Mouse (Mus musculus) thymus, adult 2 months (tissue): ENCODE results near the gene Ackr2. TPM values are rescaled to one million over a fixed set of nuclear protein-coding genes. Genes with fewer than 3 reads are reported as not detected.

Source experiments
- DNase-seq: peaks from one replicate; pipeline ENCODE4 v3.0.0; 2021
- H3K27ac ChIP-seq: fragments of 200-500 bp; 2 replicates; pipeline ENCODE4 v1.5.1; 2012; ENCODE audit warnings: low read length, control low read depth; ENCODE audit not compliant: control insufficient read depth, insufficient read depth
- H3K27me3 ChIP-seq: fragments of 200-500 bp; 2 replicates; pipeline ENCODE4 v1.6.1; 2012; ENCODE audit warnings: mild to moderate bottlenecking, low read length, moderate library complexity, mixed read lengths; ENCODE audit not compliant: control insufficient read depth, insufficient read depth
- H3K36me3 ChIP-seq: fragments of 200-500 bp; 2 replicates; pipeline ENCODE4 v1.6.1; 2012; ENCODE audit warnings: mild to moderate bottlenecking, low read length, moderate library complexity; ENCODE audit not compliant: control insufficient read depth, insufficient read depth
- H3K4me1 ChIP-seq: fragments of 200-500 bp; replicated peaks from 2 replicates; pipeline ENCODE4 v1.6.1; 2012; ENCODE audit warnings: low read length; ENCODE audit not compliant: control insufficient read depth, insufficient read depth
- H3K4me3 ChIP-seq: fragments of 200-500 bp; 2 replicates; pipeline ENCODE4 v1.5.1; 2012; ENCODE audit warnings: mild to moderate bottlenecking, low read length, control low read depth, moderate library complexity; ENCODE audit not compliant: control insufficient read depth, insufficient read depth
- CTCF ChIP-seq: fragments of 200-500 bp; IDR thresholded peaks from 2 replicates; pipeline ENCODE4 v1.5.1; 2012; ENCODE audit warnings: mild to moderate bottlenecking, control low read depth, low read length, moderate library complexity, borderline replicate concordance; ENCODE audit not compliant: control insufficient read depth, poor library complexity, insufficient read depth; ENCODE audit errors: extremely low read depth
- POLR2A ChIP-seq: fragments of 200-500 bp; IDR thresholded peaks from 2 replicates; pipeline ENCODE4 v1.6.1; 2012; ENCODE audit warnings: mild to moderate bottlenecking, low read length, control low read depth, moderate library complexity; ENCODE audit not compliant: control insufficient read depth, poor library complexity, insufficient read depth; ENCODE audit errors: extremely low read depth
- WGBS: fragments of 180-500 bp; shearing (Covaris S2); methylation state at CpG from one replicate; pipeline ENCODE4 v1.1.7; 2018; 5-methylcytosine and 5-hydroxymethylcytosine counted together
- polyA plus RNA-seq: library from polyadenylated mRNA; depleted of rRNA; stranded (reverse); fragments of >200 nt; gene quantifications from 2 replicates; pipeline ENCODE4 v1.2.3, GENCODE M21; 2012; rRNA removed

Gene Ackr2
- polyA plus RNA-seq, result 0.99 and 1.0 TPM in 2 replicates

GRCm38 (mm10) chr9:121898245-121898644 lies at the start of gene Ackr2:
Gene Ackr2 (plus strand): TSS chr9:121898355.
- no peak for DNase-seq
- WGBS, result 91% methylated on average over 9 of the region's 9 CpGs
- Histone ChIP-seq H3K27me3 (no peaks in the 10 kb centered on the region), H3K27ac (no peak within 1 kb of the TSS), H3K4me1 (0 out of 2 replicates have a peak, but pooled peaks cover 3% of the 10 kb centered on the region), H3K4me3 (no peak within 1 kb of the TSS), H3K36me3 (no peaks in the 10 kb centered on the region)
- no peak for TF ChIP-seq CTCF
- no peak for TF ChIP-seq POLR2A

- Histone ChIP-seq H3K27ac (no peak overlapping the region), H3K4me3 (no peak overlapping the region), H3K4me1 (peaks cover 3% of the 10 kb centered on the region), H3K36me3 (no peaks in the 10 kb centered on the region; the same call in 1 of the 2 replicates), H3K27me3 (no peaks in the 10 kb centered on the region)
- 93% methylated on average over 3 of the region's 3 CpGs for WGBS
- TF ChIP-seq CTCF (no peak), POLR2A (no peak)
- DNase-seq, result no peak
Observed at GRCm38 (mm10) chr9:121854246-121854645, 43.9 kb upstream of the Ackr2 start.

- Histone ChIP-seq H3K36me3 (no peaks in the 10 kb centered on the region; the same call in 1 of the 2 replicates), H3K4me3 (peak overlapping the region; percentile 58), H3K27ac (peak overlapping the region; percentile 7; the same call in 1 of the 2 replicates), H3K27me3 (no peaks in the 10 kb centered on the region), H3K4me1 (peaks cover 3% of the 10 kb centered on the region)
- TF ChIP-seq CTCF (no peak), POLR2A (no peak)
- WGBS, result 2% methylated on average over 39 of the region's 39 CpGs
- DNase-seq, result no peak
Observed at GRCm38 (mm10) chr9:121856649-121857416, 41.3 kb upstream of the Ackr2 start.

GRCm38 (mm10) chr9:121857474-121858152 lies 40.5 kb upstream of the Ackr2 start:
- peak overlapping the region; percentile 58 for H3K4me3 ChIP-seq
- H3K27ac ChIP-seq, result peak overlapping the region; percentile 32
- no peaks in the 10 kb centered on the region for H3K36me3 ChIP-seq
- H3K27me3 ChIP-seq, result no peaks in the 10 kb centered on the region
- TF ChIP-seq CTCF (peak; percentile 89; the same call in 1 of the 2 replicates), POLR2A (peak; percentile 82; the same call in 1 of the 2 replicates)
- peak; percentile 98 for DNase-seq
- WGBS, result 1% methylated on average over 70 of the region's 70 CpGs
- H3K4me1 ChIP-seq, result peaks cover 3% of the 10 kb centered on the region

GRCm38 (mm10) chr9:121858153-121858488 lies 40.0 kb upstream of the Ackr2 start, which contains the start of gene Higd1a:
Gene Higd1a (minus strand): TSS chr9:121858362.
- H3K27ac ChIP-seq, result peak within 1 kb of the TSS; percentile 32
- H3K4me1 ChIP-seq, result peaks cover 3% of the 10 kb centered on the region
- H3K4me3 ChIP-seq, result peak within 1 kb of the TSS; percentile 58
- H3K27me3 ChIP-seq, result no peaks in the 10 kb centered on the region
- 2% methylated on average over 6 of the region's 6 CpGs for WGBS
- no peak for DNase-seq
- H3K36me3 ChIP-seq, result no peaks in the 10 kb centered on the region
- no peak for TF ChIP-seq POLR2A

- Histone ChIP-seq H3K27me3 (no peaks in the 10 kb centered on the region), H3K4me1 (peaks cover 3% of the 10 kb centered on the region), H3K4me3 (no peak overlapping the region), H3K27ac (no peak overlapping the region), H3K36me3 (no peaks in the 10 kb centered on the region)
- no peak for TF ChIP-seq CTCF
- TF ChIP-seq POLR2A, result no peak
- no peak for DNase-seq
- 96% methylated on average over 2 of the region's 2 CpGs for WGBS
Observed at GRCm38 (mm10) chr9:121859345-121859744, 38.8 kb upstream of the Ackr2 start.

- H3K4me3 ChIP-seq, result no peak overlapping the region
- 99% methylated on average over 2 of the region's 2 CpGs for WGBS
- no peak for DNase-seq
- no peaks in the 10 kb centered on the region for H3K27me3 ChIP-seq
- H3K4me1 ChIP-seq, result peaks cover 3% of the 10 kb centered on the region
- no peaks in the 10 kb centered on the region for H3K36me3 ChIP-seq
- TF ChIP-seq POLR2A (no peak), CTCF (no peak)
- H3K27ac ChIP-seq, result no peak overlapping the region
Observed at GRCm38 (mm10) chr9:121860921-121861320, 37.2 kb upstream of the Ackr2 start.
